20 mouse cellular contexts compared by ENCODE assay signal in genomic region chr10:69630802-69631388, GRCm38 (mm10).
DNase-seq lines count a peak whose midpoint lies in the region; ATAC-seq and TF ChIP-seq lines count a peak whose summit lies in the region.
"Had no signal": no experiment of that assay in that cellular context is flagged by ENCODE, and none has a peak within 500 bp of the region (broad histone marks: within the 10 kb centered on the region; RNA-seq: fewer than 3 reads in every experiment).

No protein-coding gene starts in this region.

- no peak for ATAC-seq in midbrain, embryonic 15.5 days (replicated peaks)
- no peak for ATAC-seq in midbrain, embryonic 16.5 days
- ATAC-seq: CD4-positive, CD25-positive, alpha-beta regulatory T cell, adult 4 months; intestine, embryonic 15.5 days had no signal

- no peak overlapping the region for H3K9ac ChIP-seq in midbrain, embryonic 15.5 days
- no peak overlapping the region for H3K9ac ChIP-seq in midbrain, embryonic 16.5 days (ENCODE audit: low read depth, low read length)
- H3K9ac ChIP-seq: embryonic facial prominence, embryonic 13.5 days; hindbrain, embryonic 14.5 days; intestine, embryonic 15.5 days; kidney, embryonic 15.5 days; liver, embryonic 15.5 days; stomach, embryonic 15.5 days had no signal

- TF ChIP-seq POLR2A in olfactory bulb, adult 2 months (IDR thresholded peaks at IDR 0.05; ENCODE audit: insufficient read depth, low read depth, low read length): no peak

- H3K27me3 ChIP-seq in midbrain, embryonic 15.5 days (replicated peaks): no peaks in the 10 kb centered on the region
- no peaks in the 10 kb centered on the region for H3K27me3 ChIP-seq in midbrain, embryonic 16.5 days (ENCODE audit: control insufficient read depth, insufficient read depth, low read depth, low read length)
- H3K27me3 ChIP-seq: embryonic facial prominence, embryonic 13.5 days; intestine, embryonic 15.5 days; kidney, embryonic 15.5 days; liver, embryonic 15.5 days; megakaryocyte, embryonic 14.5 days; stomach, embryonic 15.5 days had no signal

- H3K4me3 ChIP-seq in midbrain, embryonic 15.5 days: no peak overlapping the region
- no peak overlapping the region for H3K4me3 ChIP-seq in midbrain, embryonic 16.5 days (ENCODE audit: low read depth, low read length)
- H3K4me3 ChIP-seq in olfactory bulb, adult 2 months (ENCODE audit: insufficient read depth, low read depth, low read length): no peak overlapping the region
- H3K4me3 ChIP-seq: embryonic facial prominence, embryonic 13.5 days; heart, adult 2 months; intestine, embryonic 15.5 days; kidney, embryonic 15.5 days; liver, embryonic 15.5 days; megakaryocyte, embryonic 14.5 days; stomach, embryonic 15.5 days had no signal

- H3K9me3 ChIP-seq in midbrain, embryonic 15.5 days: no peaks in the 10 kb centered on the region
- no peaks in the 10 kb centered on the region for H3K9me3 ChIP-seq in midbrain, embryonic 16.5 days (replicated peaks; ENCODE audit: control insufficient read depth, low read length, poor library complexity, severe bottlenecking)
- H3K9me3 ChIP-seq: embryonic facial prominence, embryonic 13.5 days; intestine, embryonic 15.5 days; kidney, embryonic 15.5 days; liver, embryonic 15.5 days; stomach, embryonic 15.5 days had no signal

- TF ChIP-seq CTCF in olfactory bulb, adult 2 months (IDR thresholded peaks at IDR 0.05; ENCODE audit: insufficient read depth, low read depth, low read length): no peak

- H3K36me3 ChIP-seq in midbrain, embryonic 15.5 days (replicated peaks): no peaks in the 10 kb centered on the region
- H3K36me3 ChIP-seq in midbrain, embryonic 16.5 days (ENCODE audit: control insufficient read depth, insufficient read depth, low read length): no peaks in the 10 kb centered on the region
- H3K36me3 ChIP-seq: embryonic facial prominence, embryonic 13.5 days; G1E; intestine, embryonic 15.5 days; kidney, embryonic 15.5 days; liver, embryonic 15.5 days; stomach, embryonic 15.5 days had no signal

- peak overlapping the region; percentile 17; the same call in 1 of the 2 replicates for H3K27ac ChIP-seq in midbrain, embryonic 15.5 days
- H3K27ac ChIP-seq in midbrain, embryonic 16.5 days (ENCODE audit: low read length): no peak overlapping the region
- peak overlapping the region; percentile 27; the same call in 1 of the 2 replicates for H3K27ac ChIP-seq in olfactory bulb, adult 2 months (ENCODE audit: insufficient read depth, low read depth, low read length)
- H3K27ac ChIP-seq: embryonic facial prominence, embryonic 13.5 days; heart, adult 2 months; hindbrain, embryonic 14.5 days; intestine, embryonic 15.5 days; kidney, embryonic 15.5 days; liver, embryonic 15.5 days; stomach, embryonic 15.5 days had no signal

- H3K4me1 ChIP-seq in midbrain, embryonic 15.5 days: peaks cover 45% of the 10 kb centered on the region
- peaks cover 30% of the 10 kb centered on the region for H3K4me1 ChIP-seq in midbrain, embryonic 16.5 days (ENCODE audit: control insufficient read depth, insufficient read depth, low read length)
- H3K4me1 ChIP-seq in olfactory bulb, adult 2 months (ENCODE audit: control insufficient read depth, insufficient read depth, low read length): peaks cover 3% of the 10 kb centered on the region
- H3K4me1 ChIP-seq: intestine, embryonic 15.5 days; liver, embryonic 15.5 days; megakaryocyte, embryonic 14.5 days had no signal

- no peak overlapping the region for H3K4me2 ChIP-seq in midbrain, embryonic 15.5 days
- no peak overlapping the region; the same call in 1 of the 2 replicates for H3K4me2 ChIP-seq in midbrain, embryonic 16.5 days (ENCODE audit: low read length)
- H3K4me2 ChIP-seq: embryonic facial prominence, embryonic 13.5 days; hindbrain, embryonic 14.5 days; intestine, embryonic 15.5 days; kidney, embryonic 15.5 days; liver, embryonic 15.5 days; stomach, embryonic 15.5 days had no signal

- WGBS in midbrain, embryonic 15.5 days: 34% methylated on average over 7 of the region's 7 CpGs
- WGBS in midbrain, embryonic 16.5 days: 33% methylated on average over 7 of the region's 7 CpGs
- WGBS in olfactory bulb, adult 2 months: 31% methylated on average over 7 of the region's 7 CpGs

- peak; percentile 4 for DNase-seq in heart, postnatal 4 days
- DNase-seq in heart, adult 9 months (ENCODE audit: low spot score in 2 of 2): no peak
- DNase-seq in brain, adult 2 months (ENCODE audit: low read depth, low spot score): peak; percentile 68
- DNase-seq in kidney, postnatal 25 days: no peak
- DNase-seq: adrenal gland, adult 8-10 months; cerebellum, adult 11-12 months; heart, adult 2 months; lung, postnatal 10 days had no signal

Comparison
In these comparisons a context has a peak if more than half of its experiments do, and no peak if none do; other contexts are left out.
1. DNase-seq: peak in heart, postnatal 4 days (single experiment) and brain, adult 2 months (single experiment); none in heart, adult 9 months (0 of 2) and kidney, postnatal 25 days (0 of 2).